Mouse (Mus musculus) right cerebral cortex, adult 2 months (tissue): ENCODE results near the gene Alpk3.

ENCODE experiments used
- DNase-seq, 2 experiments: peaks; one replicate each; pipeline ENCODE4 v3.0.0; 2021 to 2022; ENCODE audit warnings: low spot score in 2 of 2

Gene Alpk3

DNA sequence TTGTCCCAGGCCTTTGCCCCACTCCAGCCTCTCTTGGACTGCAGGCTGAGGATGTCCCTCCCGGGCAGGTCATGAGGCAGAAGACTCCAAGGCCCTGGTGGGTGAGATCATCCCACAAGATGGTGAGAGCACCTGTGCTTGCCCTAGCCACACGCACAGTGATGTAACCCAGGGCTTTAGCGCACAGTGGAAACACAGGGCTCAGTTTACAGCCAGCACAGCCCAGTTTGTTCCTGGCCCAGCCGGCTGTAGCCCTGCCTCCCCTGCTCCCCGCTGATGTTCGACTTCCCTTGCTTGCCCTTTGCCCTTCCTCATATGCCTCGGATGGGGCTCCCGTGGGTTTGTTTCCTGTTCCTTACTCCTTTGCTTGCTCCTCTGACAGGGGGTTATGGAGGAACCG lies 17.1 kb downstream of the Alpk3 start:
- DNase-seq = no peak

DNA sequence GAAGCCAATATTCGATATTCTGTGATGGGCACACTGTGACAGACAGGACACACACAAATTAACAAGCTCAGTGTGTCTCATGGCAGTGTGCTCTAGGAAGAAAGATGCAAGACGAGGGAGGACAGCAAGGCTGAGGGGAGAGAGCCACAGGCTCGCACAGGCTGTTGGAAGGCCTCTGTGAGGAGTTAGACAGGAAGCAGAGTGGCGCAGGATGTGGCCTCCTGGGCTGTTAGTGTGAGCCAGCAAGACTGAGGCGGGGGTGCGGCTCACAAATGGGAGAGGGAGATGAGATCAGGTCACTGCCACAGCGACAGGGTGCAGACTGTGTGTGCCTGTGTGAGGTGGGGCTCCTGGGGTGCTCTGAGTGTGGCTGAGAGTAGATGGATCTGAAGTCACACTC lies 17.9 kb downstream of the Alpk3 start:
- no peak for DNase-seq

DNA sequence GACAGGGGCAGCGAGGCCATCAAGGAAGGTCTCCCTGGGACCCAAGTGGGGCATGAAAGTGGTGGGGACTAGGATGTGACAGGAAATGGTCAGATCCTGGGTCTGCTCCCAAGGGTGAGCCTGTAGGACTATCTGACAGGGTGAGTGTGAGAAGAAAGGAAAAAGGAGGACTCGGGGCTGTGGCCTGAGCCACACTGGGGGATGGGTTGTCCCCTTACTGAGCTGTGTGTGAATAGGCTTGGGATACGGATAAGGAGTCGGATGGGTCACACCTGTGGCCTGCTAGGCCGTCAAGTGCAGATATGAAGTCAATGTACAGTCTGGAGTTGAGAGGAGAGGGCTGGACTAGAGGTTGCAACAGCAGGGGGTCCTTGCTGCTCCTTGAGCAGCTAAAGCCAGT lies 18.3 kb downstream of the Alpk3 start:
- DNase-seq = no peak

DNA sequence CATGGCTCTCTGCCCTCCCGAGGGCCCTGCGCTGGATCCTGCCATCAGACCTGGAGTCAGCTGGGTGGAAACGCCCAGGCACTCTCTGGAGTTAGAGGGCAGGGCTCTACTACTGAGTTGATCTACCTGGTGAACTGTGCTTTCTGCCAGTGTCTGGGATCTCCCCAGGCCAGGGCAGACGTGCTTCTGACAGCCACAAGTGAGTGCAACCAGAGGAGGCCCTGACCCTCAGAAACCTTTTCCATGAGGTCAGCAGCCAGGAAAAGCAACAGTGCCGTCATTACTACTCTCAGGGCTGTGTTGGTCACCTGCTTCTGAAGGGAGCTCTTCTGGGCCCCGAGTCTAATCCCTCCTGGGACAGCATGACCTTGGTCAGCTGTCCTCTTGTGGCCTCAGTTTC lies 19.6 kb downstream of the Alpk3 start:
- DNase-seq = no peak

DNA sequence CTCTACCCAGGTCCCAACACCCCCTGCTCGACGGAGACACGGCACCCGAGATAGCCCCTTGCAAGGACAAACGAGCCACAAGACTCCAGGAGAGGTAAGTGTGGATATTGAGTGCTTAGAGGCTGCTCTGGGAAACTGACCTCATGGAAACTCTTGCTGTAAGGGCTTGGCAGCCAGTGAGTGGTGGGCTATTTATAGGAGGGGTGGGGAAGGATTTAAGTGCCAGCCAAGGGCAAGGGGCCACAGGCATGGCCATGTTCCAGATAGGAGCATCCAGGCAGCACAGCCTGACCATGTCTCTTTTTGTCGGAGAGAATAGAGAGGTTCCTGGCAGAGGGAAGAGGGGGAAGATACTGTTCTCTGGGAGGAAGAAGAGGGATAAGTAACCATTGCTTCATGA lies 21.3 kb downstream of the Alpk3 start:
- no peak for DNase-seq

DNA sequence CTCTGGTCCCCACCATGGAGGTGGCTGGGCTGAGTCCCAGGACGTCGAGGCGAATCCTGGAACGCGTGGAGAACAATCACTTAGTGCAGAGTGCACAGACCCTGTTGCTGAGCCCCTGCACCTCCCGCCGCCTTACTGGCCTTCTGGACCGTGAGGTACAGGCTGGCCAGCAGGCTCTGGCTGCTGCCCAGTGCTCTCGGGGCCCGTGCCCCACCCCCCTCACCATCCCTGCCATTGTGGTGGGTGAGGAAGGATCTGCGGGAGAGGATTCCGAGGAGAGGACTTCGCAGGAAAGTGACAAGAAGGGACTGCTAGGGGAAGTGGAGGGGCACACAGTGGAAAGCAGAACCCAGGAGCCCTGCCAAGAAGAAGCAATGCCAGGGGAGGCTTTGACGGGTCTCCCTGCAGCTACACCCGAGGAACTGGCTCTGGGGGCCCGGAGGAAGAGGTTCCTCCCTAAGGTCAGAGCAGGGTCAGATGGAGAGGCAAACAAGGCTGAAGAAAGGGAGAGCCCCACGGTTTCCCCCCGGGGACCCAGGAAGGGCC lies 36.1 kb downstream of the Alpk3 start:
- no peak for DNase-seq

DNA sequence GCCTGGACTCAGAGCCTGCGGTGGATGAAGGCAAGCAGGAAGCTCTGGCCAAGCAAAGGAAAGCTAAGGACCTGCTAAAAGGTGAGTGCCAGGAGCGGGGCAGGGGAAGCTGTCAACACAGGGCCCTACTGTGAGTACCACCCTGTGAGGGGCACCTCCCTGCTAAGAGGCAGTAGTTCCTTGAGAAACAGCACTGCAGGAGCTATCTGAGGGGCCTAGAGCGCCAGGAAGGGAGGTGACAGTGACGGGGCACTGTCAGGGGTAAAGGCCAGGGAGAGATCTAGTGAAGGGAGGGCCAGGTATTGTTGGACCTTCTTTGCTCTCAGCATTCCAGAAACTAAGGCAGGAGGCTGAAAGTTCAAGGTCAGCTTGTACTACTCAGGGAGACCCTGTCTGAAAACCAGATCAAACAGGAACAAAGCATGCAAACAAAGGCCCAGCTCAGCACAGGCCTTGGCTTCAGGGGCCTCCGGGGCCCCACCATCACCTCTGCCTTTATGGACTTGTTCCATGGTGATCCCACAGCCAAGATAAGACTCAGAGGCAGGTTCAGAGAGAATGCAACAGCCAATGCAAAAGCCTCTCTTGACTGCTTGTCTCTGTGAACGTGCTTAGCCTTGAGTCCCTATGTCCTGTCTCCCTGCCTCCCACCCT lies 36.8 kb downstream of the Alpk3 start:
- no peak for DNase-seq

DNA sequence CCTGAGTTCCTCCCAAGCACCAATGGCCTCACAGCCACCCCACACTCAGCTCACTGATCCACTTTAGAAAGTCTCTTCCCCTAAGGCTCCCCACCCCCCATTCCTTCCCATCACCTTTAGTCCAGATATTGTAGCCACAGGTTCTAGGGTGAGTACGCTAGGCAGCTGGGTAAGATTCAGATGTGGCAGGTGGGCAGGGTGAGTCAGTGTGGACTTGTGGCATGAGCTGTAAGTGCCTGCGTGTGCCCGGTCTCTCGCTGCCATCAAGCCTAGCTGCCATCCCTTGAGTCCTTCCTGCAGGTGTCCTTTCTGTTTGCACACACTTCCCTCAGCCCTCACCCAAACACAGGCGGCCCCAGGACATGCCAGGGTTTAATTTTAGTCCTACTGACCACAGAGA lies 42.9 kb downstream of the Alpk3 start:
- DNase-seq = no peak

DNA sequence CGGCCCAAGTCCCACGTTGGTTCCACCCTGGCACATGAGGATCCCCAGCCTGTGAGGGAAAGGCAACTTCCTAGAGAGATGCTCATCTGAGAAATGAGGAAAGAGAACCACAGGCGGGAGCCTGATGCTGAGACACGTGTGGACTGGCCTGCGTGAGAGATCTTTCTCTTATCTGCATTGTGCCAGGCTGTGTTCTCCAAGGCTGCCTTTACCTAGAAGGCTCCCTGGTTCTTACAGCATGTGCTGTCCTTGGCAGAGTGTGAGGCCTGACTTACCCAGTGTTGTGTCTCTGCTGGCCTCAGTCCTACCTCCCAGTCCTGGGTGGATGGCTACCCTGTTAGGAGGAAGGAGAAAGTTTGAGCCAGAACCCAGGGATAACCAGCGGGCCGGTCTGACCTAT lies 45.5 kb downstream of the Alpk3 start:
- DNase-seq = no peak

DNA sequence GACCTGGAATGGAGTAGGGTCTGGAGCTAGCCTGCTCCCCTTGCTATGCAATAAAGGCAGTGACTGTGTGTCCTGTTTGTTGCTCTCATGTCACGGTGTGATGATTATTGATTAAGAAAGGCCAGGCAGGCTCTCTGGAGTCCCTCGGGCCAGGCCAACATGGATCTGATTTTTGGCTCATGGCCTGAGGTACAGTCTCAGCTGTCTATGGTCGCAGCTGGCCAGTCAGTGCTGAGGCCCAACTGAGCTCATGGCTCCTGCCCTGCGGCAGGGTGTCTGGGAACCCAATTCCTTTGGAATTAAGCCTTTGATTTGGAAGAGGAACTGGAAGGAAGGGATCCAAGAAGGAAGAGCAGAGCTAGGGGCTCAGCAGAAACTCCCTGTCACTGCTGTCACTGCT lies 48.1 kb downstream of the Alpk3 start:
- no peak for DNase-seq

DNA sequence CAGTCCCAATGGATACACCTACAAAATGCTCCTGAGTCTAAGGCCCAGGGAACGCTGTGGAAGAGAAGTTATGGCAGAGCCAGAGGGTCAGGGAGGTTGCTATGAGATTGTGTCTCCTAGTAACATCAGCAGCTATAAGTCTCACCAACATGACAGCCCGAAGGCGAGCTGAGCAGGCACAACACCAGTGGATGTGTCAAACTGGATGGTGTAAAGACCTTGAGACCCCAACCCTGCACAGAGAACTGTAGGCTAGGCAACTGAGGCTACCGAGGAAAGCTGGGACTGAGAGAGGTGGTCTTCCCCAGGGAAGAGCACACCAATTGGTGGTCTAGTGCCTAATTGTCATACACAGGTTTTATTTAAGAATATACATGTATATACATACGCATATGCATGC lies 50.8 kb downstream of the Alpk3 start:
- no peak for DNase-seq

DNA sequence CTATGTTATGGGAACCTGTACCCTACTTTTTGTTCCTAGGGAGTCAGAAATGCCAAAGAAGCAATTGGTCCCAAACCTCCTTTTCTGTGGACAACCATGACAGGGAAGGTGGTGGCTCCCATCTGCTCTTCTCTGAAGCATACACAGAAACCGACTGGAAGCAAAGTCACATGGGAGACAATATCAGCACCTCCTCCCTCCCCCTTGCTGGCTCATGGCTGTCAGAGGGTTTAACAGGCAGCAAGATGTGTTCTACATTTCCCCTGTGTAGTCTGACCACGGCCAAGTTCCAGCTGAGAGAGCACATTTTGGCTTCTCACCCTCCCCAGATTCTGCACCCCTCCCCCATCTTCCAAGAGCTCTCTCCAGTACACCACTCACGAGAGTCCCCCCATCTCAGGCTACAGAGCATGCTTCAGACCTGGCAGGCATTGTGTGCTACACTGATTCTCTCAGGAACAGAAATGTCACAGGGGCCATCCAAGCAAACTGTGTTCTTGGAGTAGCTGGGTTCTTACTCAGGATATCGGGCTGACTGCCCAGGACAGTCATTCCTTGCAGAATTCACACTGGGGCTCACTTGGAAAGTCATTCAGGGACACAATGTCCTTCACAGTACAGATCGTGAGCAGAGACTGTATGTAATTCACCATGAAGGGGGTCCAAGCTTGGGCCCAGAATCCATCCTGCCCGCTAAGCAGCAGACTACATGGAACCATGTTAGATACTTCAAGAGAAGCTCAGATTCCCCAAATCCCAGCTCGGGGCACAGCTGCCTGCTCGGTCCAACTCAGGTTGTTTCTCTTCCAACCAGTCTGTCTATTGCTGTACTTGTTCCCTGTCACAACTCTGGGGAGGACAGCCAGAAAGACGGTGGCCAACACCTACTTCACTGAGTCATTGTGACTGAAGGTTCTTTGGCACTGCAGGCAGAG lies 52.6 kb downstream of the Alpk3 start:
- no peak for DNase-seq

DNA sequence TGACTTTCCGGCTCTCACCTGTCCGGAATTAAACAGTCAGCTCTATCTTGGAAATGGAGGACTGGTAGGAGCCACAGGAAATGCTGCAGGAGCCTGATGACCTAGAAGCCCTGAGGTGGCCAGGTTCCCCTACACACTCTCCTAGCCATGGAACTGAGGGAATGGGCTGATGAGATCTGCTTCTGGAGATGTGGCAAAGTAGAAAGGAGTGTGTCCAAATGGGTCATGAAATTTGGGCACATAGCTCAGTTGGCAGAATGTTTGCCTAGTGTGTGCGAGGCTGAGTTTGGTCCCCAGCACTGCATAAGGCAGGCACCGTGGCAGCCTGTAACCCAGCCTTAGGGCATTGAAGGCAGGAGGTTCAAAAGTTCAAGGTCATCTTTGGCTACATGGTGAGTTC lies 53.4 kb downstream of the Alpk3 start:
- DNase-seq = no peak

DNA sequence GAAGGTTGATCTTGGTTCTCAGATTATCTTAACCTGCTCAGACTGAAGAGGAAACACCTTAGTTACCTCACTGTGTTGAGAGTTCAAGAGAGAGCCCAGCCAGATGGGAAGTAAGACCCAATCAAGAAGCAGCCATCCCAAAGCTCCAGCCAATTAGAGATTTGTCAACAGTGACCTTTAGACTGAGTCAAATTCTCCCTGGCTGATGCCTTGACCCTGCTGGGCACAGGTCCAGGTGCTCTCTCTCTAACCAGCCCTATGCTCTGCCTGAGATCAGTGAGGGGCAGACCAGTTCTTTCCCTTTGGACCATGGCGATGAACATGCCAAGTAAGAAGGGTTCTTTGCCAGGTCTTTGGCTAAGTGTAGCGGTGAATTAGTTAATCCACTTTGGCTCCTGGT lies 54.3 kb downstream of the Alpk3 start:
- DNase-seq = no peak

DNA sequence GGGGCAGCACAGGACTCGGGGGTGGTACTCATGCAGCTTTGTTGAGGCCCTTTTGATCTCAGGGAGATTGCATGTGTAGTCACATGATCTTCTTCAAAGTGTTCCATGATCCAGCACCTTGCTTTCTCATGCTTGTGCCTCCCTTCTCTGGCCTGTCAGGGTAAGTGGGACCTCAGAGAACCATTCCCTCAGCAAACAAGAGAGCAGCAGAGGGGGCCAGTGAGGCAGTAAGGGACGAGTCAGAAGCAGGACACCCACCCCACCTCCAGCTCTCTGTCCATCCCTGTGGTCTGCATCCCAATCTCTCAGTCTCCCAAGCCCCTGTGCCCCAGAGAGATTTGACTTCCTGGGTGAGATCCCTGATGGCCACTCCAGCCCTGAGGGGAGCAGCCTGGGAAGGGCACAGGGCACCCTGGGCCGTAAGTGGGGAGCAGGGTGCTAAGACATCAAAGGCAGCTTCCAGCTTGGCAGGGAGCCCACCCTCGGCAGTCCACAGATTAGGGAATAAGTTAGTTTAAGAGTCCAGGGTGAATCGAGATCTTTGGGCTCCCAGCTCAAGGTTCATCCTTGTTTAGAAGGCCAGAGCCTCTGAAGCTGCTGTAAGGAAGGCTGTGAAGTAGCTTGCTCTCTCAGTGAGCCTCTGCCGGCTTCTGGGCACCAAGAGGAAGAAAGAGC lies 55.4 kb downstream of the Alpk3 start:
- DNase-seq = no peak

DNA sequence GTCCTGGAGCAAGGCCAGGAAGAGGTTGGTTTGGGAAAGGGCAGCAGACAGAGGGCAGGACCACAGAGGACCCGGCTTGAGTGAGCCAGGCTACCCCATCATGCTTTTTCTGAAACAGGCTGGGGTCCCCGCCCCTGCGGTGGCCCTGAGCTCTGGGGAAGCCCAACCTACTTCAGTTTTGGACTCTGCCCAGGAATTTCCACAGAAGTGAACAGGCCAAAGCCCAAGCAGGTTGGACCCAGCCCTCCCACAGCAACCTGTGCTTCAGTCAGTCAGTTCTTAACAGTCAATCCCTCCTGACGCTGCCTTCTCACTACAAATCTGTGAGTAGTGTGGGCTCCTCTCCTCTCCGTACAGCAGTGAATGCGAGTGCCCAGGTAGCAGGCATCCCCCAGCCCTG lies 57.2 kb downstream of the Alpk3 start, which contains the start of gene Slc28a1:
TSS of gene Slc28a1 (plus strand) at position 245 of the 400 bp plus-strand sequence.
- no peak for DNase-seq

DNA sequence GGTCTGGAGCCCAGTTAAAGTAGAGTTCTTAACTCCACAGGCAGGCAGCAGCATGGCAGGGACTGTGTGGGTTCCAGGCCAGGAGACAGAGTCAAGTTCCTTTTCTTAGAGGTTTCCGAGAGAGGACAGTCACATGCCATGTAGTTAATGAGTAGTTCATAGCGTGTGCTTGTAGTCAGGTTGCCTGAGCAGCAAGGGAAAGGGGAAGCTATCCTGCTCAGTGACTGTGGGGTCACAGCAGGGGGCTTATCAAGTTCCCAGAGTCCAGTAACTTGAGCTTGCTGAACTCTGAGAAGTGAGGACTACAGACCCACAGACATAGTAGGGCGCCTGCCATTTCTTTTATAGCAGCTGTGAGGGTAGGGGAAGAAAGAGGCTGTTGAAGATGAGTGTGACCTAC lies 63.7 kb downstream of the Alpk3 start:
- no peak for DNase-seq

DNA sequence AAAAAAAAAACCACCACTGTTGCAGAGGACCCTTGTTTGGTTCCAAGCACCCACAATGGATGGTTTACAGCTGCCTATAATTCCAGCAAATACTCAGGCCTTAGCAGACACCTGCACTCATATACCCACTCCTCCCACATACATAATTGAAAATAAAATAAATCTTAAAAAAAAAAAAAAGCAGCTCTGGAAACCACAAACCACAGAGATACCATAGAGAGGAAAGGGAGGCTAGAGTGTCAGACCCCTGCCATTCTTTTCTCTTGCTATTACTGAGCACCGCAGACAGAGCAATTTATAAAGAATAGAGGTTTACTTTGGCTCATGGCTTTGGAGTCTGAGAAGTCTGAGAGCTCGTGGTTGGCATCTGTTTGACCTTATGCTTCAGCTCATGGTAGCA lies 65.4 kb downstream of the Alpk3 start:
- DNase-seq = no peak

DNA sequence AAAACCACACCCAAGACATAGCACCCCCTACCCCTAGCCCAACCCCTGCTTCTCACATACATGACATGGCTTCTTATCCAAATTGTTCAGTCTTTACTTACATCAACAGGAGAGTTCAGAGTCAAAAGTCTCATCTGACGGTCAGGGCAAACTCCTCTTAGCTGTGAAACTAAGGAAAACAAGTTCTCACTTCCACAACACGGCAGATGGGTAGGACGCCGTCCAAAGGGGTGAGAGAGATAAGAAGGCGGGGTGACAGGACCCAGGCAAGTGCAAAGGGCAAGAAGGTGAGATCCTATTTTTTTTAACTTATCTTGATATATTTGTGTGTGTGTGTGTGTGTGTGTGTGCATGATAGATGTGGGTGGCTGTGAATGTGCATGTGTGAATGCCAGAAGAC lies 66.2 kb downstream of the Alpk3 start:
- DNase-seq = no peak

DNA sequence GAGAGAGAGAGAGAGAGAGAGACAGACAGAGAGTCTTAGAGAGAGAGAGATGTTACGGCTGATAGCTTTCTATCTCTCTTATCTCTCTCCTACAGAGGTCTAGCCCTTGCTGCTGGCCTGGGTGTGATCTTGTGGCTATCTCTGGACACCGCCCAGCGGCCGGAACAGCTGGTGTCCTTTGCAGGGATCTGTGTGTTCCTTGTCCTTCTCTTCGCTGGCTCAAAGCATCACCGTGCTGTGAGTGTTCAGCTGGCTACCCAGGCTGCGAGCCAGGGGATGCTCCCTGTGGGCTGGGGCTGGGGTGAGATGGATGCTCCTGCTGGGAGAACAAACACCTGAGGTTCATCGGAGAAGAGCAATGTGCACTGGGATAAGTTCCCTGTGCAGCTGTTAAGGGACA lies 67.4 kb downstream of the Alpk3 start:
- DNase-seq = no peak

DNA sequence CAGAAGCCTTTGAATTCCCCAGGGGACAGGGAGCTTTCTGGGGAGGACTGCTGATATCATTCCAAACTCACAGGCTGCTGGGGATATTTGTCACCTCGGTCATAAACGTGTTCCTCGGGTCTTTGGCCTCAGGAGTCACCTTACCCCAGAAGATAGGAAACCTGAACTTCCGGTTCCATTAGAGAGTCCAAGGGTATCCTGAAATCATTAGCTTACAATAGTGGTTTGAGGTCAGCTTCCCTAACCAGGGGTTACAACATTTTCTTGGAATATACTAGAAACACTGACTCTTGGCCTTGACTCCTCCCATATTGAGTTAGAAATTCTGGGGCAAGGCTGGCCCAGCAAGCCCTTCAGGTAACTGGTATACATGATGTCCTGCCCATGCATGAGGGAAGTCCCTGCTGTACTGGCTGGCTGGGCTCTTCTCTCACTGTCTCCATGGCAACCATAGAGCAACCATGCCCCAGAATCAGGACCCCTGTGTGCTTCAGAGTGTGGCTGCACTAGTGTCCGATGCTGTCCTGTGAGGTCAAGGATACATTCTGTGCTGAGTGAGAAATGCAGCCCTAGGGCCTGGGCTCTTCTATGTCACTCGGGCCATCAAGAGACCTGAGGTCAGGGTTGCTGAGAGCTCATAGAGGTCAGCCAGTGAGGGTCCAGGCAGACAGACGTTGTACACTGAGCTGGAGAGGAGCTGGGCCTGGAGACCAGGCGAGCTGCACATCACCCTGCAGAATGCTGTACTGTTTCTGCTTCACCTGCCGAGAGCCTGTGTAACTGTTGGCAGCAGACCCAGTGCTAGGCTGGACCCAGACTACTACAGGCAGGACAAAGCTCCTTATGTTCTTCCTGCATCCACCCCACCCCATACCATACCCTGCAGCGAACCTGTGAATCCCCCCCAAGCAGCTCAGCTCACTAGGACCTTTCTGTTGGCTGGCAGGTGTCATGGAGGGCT lies 68.1 kb downstream of the Alpk3 start:
- DNase-seq = no peak
